Mouse (Mus musculus) ovary, postnatal 14 days (tissue): ENCODE measurements around the gene Slc35b1.
A peak's percentile ranks its signal among the peaks of the same experiment; 100 is the strongest.

Source experiments
- DNase-seq: peaks from one replicate; pipeline ENCODE4 v3.0.0; 2022; ENCODE audit warnings: low spot score

Gene Slc35b1

GRCm38 (mm10) chr11:95366280-95366897 is 18.1 kb upstream of the Slc35b1 start:
- DNase-seq: no peak

- no peak for DNase-seq
Measured at GRCm38 (mm10) chr11:95367011-95367735, 17.3 kb upstream of the Slc35b1 start.

GRCm38 (mm10) chr11:95368231-95368823 is 16.2 kb upstream of the Slc35b1 start:
- DNase-seq: no peak

- no peak for DNase-seq
Measured at GRCm38 (mm10) chr11:95368871-95369270, 15.6 kb upstream of the Slc35b1 start.

- peak; percentile 44 for DNase-seq
Measured at GRCm38 (mm10) chr11:95369964-95370890, 14.3 kb upstream of the Slc35b1 start.

GRCm38 (mm10) chr11:95371182-95371581 is 13.3 kb upstream of the Slc35b1 start:
- no peak for DNase-seq

GRCm38 (mm10) chr11:95378926-95379325 is 5.6 kb upstream of the Slc35b1 start:
- DNase-seq: no peak

- DNase-seq: no peak
Measured at GRCm38 (mm10) chr11:95379552-95379951, 4.9 kb upstream of the Slc35b1 start.

GRCm38 (mm10) chr11:95380711-95381110 is 3.8 kb upstream of the Slc35b1 start:
- DNase-seq: no peak

- DNase-seq: no peak
Measured at GRCm38 (mm10) chr11:95381146-95381545, 3.3 kb upstream of the Slc35b1 start.

GRCm38 (mm10) chr11:95383331-95383986 is 1.0 kb upstream of the Slc35b1 start:
- no peak for DNase-seq

GRCm38 (mm10) chr11:95384004-95384318 is 531 bp upstream of the Slc35b1 start:
- no peak for DNase-seq

- no peak for DNase-seq
Measured at GRCm38 (mm10) chr11:95384973-95385320, 455 bp downstream of the Slc35b1 start.

- no peak for DNase-seq
Measured at GRCm38 (mm10) chr11:95387354-95387753, 2.9 kb downstream of the Slc35b1 start.

GRCm38 (mm10) chr11:95389006-95389405 is 4.5 kb downstream of the Slc35b1 start:
- no peak for DNase-seq

- no peak for DNase-seq
Measured at GRCm38 (mm10) chr11:95390420-95390819, 5.9 kb downstream of the Slc35b1 start.

- no peak for DNase-seq
Measured at GRCm38 (mm10) chr11:95391201-95391600, 6.7 kb downstream of the Slc35b1 start.

- no peak for DNase-seq
Measured at GRCm38 (mm10) chr11:95391743-95392142, 7.3 kb downstream of the Slc35b1 start.

- DNase-seq: no peak
Measured at GRCm38 (mm10) chr11:95392223-95392667, 7.8 kb downstream of the Slc35b1 start.

GRCm38 (mm10) chr11:95392708-95393499 is 8.4 kb downstream of the Slc35b1 start:
- no peak for DNase-seq

GRCm38 (mm10) chr11:95393500-95393816 is 9.0 kb downstream of the Slc35b1 start:
- DNase-seq: no peak
